20 mouse cellular contexts compared by ENCODE assay signal in genomic region chr3:62324708-62325107, GRCm38 (mm10). TPM values are rescaled to one million over a fixed set of nuclear protein-coding genes. Genes with fewer than 3 reads are reported as not detected.
DNase-seq lines count a peak whose midpoint lies in the region; ATAC-seq and TF ChIP-seq lines count a peak whose summit lies in the region.
"Had no signal": no experiment of that assay in that cellular context is flagged by ENCODE, and none has a peak within 500 bp of the region (broad histone marks: within the 10 kb centered on the region; RNA-seq: fewer than 3 reads in every experiment).

No protein-coding gene starts in this region.

- H3K27me3 ChIP-seq in forebrain, embryonic 16.5 days (replicated peaks; ENCODE audit: control insufficient read depth, insufficient read depth, low read length) = no peaks in the 10 kb centered on the region
- H3K27me3 ChIP-seq in forebrain, embryonic 10.5 days (ENCODE audit: poor library complexity, severe bottlenecking) = no peaks in the 10 kb centered on the region
- no peaks in the 10 kb centered on the region for H3K27me3 ChIP-seq in hindbrain, postnatal 0 days (ENCODE audit: insufficient read depth, low read length)
- no peaks in the 10 kb centered on the region for H3K27me3 ChIP-seq in hindbrain, embryonic 10.5 days (ENCODE audit: insufficient read depth, poor library complexity, severe bottlenecking)
- no peaks in the 10 kb centered on the region for H3K27me3 ChIP-seq in neural tube, embryonic 12.5 days (replicated peaks)
- H3K27me3 ChIP-seq in liver, postnatal 0 days (ENCODE audit: insufficient read depth, low read length) = no peaks in the 10 kb centered on the region
- H3K27me3 ChIP-seq: embryonic facial prominence, embryonic 13.5 days; forebrain, embryonic 13.5 days; heart, embryonic 12.5 days had no signal

- no peak overlapping the region for H3K27ac ChIP-seq in forebrain, embryonic 16.5 days (ENCODE audit: low read length)
- no peak overlapping the region for H3K27ac ChIP-seq in forebrain, embryonic 10.5 days
- no peak overlapping the region for H3K27ac ChIP-seq in hindbrain, postnatal 0 days
- no peak overlapping the region for H3K27ac ChIP-seq in hindbrain, embryonic 10.5 days
- no peak overlapping the region for H3K27ac ChIP-seq in neural tube, embryonic 12.5 days
- H3K27ac ChIP-seq in liver, postnatal 0 days (ENCODE audit: low read depth) = no peak overlapping the region
- H3K27ac ChIP-seq: embryonic facial prominence, embryonic 13.5 days; forebrain, embryonic 13.5 days; gastrocnemius, adult 2 months had no signal

- TF ChIP-seq EP300 in liver, postnatal 0 days (IDR thresholded peaks at IDR 0.05; ENCODE audit: low read depth) = no peak

- 60% methylated on average over 1 of the region's 1 CpGs for WGBS in forebrain, embryonic 16.5 days
- WGBS in forebrain, embryonic 10.5 days = 80% methylated on average over 1 of the region's 1 CpGs
- WGBS in hindbrain, postnatal 0 days = 10% methylated on average over 1 of the region's 1 CpGs
- WGBS in hindbrain, embryonic 10.5 days = 65% methylated on average over 1 of the region's 1 CpGs
- 58% methylated on average over 1 of the region's 1 CpGs for WGBS in neural tube, embryonic 12.5 days
- 40% methylated on average over 1 of the region's 1 CpGs for WGBS in liver, postnatal 0 days (ENCODE audit: insufficient replicate concordance)

- no peak overlapping the region for H3K4me2 ChIP-seq in forebrain, embryonic 16.5 days (ENCODE audit: low read length)
- H3K4me2 ChIP-seq in hindbrain, postnatal 0 days (ENCODE audit: low read depth, low read length) = no peak overlapping the region
- no peak overlapping the region for H3K4me2 ChIP-seq in neural tube, embryonic 12.5 days (replicated peaks)
- H3K4me2 ChIP-seq in liver, postnatal 0 days (ENCODE audit: low read depth, low read length) = no peak overlapping the region
- H3K4me2 ChIP-seq: embryonic facial prominence, embryonic 13.5 days; forebrain, embryonic 13.5 days; heart, embryonic 12.5 days had no signal

- DNase-seq in forebrain, embryonic 10.5 days (ENCODE audit: extremely low spot score, low spot score) = no peak
- DNase-seq in hindbrain, postnatal 0 days (ENCODE audit: low spot score) = peak; percentile 23
- DNase-seq in hindbrain, embryonic 10.5 days (ENCODE audit: low spot score) = no peak
- no peak for DNase-seq in neural tube, embryonic 10.5 days (ENCODE audit: extremely low spot score, low spot score)
- DNase-seq in liver, postnatal 0 days = no peak
- DNase-seq: adrenal gland, postnatal 10 days; B cell, adult 2 months; cerebellum, adult 11 months; cerebellum, adult 8-10 months; cerebellum, postnatal 25 days; gastrocnemius, adult 2 months; gastrocnemius, postnatal 25 days had no signal

- no peaks in the 10 kb centered on the region for H3K36me3 ChIP-seq in forebrain, embryonic 16.5 days (ENCODE audit: control insufficient read depth, insufficient read depth)
- H3K36me3 ChIP-seq in forebrain, embryonic 10.5 days (replicated peaks) = no peaks in the 10 kb centered on the region
- no peaks in the 10 kb centered on the region for H3K36me3 ChIP-seq in hindbrain, postnatal 0 days (ENCODE audit: insufficient read depth, low read length)
- H3K36me3 ChIP-seq in hindbrain, embryonic 10.5 days = no peaks in the 10 kb centered on the region
- no peaks in the 10 kb centered on the region for H3K36me3 ChIP-seq in neural tube, embryonic 12.5 days
- no peaks in the 10 kb centered on the region for H3K36me3 ChIP-seq in liver, postnatal 0 days (replicated peaks; ENCODE audit: insufficient read depth, low read length)
- H3K36me3 ChIP-seq: embryonic facial prominence, embryonic 13.5 days; G1E; heart, embryonic 12.5 days had no signal

- H3K4me3 ChIP-seq in forebrain, embryonic 16.5 days (replicated peaks; ENCODE audit: low read length) = no peak overlapping the region
- no peak overlapping the region for H3K4me3 ChIP-seq in forebrain, embryonic 10.5 days
- H3K4me3 ChIP-seq in hindbrain, postnatal 0 days (ENCODE audit: low read length) = no peak overlapping the region
- H3K4me3 ChIP-seq in hindbrain, embryonic 10.5 days = no peak overlapping the region
- no peak overlapping the region for H3K4me3 ChIP-seq in neural tube, embryonic 12.5 days
- no peak overlapping the region for H3K4me3 ChIP-seq in liver, postnatal 0 days (ENCODE audit: low read depth, low read length)
- H3K4me3 ChIP-seq: embryonic facial prominence, embryonic 13.5 days; forebrain, embryonic 13.5 days; gastrocnemius, adult 2 months; heart, embryonic 12.5 days had no signal

- H3K4me1 ChIP-seq in forebrain, embryonic 16.5 days (replicated peaks; ENCODE audit: control insufficient read depth, insufficient read depth, low read length) = no peaks in the 10 kb centered on the region
- H3K4me1 ChIP-seq in forebrain, embryonic 10.5 days = peaks cover 3% of the 10 kb centered on the region; the same call in 1 of the 2 replicates
- peaks cover 3% of the 10 kb centered on the region; the same call in 1 of the 2 replicates for H3K4me1 ChIP-seq in hindbrain, postnatal 0 days (ENCODE audit: insufficient read depth, low read length)
- H3K4me1 ChIP-seq in hindbrain, embryonic 10.5 days (replicated peaks) = no peaks in the 10 kb centered on the region
- no peaks in the 10 kb centered on the region for H3K4me1 ChIP-seq in neural tube, embryonic 12.5 days
- no peaks in the 10 kb centered on the region for H3K4me1 ChIP-seq in liver, postnatal 0 days (ENCODE audit: insufficient read depth)
- H3K4me1 ChIP-seq: embryonic facial prominence, embryonic 13.5 days; heart, embryonic 12.5 days had no signal

- no peak for TF ChIP-seq CTCF in hindbrain, postnatal 0 days (IDR thresholded peaks at IDR 0.05; ENCODE audit: low read depth)
- TF ChIP-seq CTCF in liver, postnatal 0 days (IDR thresholded peaks at IDR 0.05; ENCODE audit: low read depth) = no peak

- H3K9ac ChIP-seq in forebrain, embryonic 16.5 days (replicated peaks; ENCODE audit: low read depth, low read length) = no peak overlapping the region
- H3K9ac ChIP-seq in hindbrain, postnatal 0 days (replicated peaks; ENCODE audit: low read length) = no peak overlapping the region
- no peak overlapping the region for H3K9ac ChIP-seq in neural tube, embryonic 12.5 days
- H3K9ac ChIP-seq in liver, postnatal 0 days (replicated peaks) = no peak overlapping the region
- H3K9ac ChIP-seq: embryonic facial prominence, embryonic 13.5 days; forebrain, embryonic 13.5 days; heart, embryonic 12.5 days had no signal

- 0 out of 2 replicates have a peak, but pooled peaks have one; percentile 28 for ATAC-seq in forebrain, embryonic 16.5 days
- ATAC-seq in hindbrain, postnatal 0 days = peak; percentile 75
- peak; percentile 53; the same call in 1 of the 2 replicates for ATAC-seq in neural tube, embryonic 12.5 days (ENCODE audit: low FRiP score, low read depth)
- no peak for ATAC-seq in liver, postnatal 0 days
- ATAC-seq: CD4-positive, CD25-positive, alpha-beta regulatory T cell, adult 4 months; forebrain, embryonic 13.5 days had no signal

- no peaks in the 10 kb centered on the region for H3K9me3 ChIP-seq in forebrain, embryonic 16.5 days (ENCODE audit: control insufficient read depth, low read length)
- no peaks in the 10 kb centered on the region for H3K9me3 ChIP-seq in forebrain, embryonic 10.5 days
- no peaks in the 10 kb centered on the region for H3K9me3 ChIP-seq in hindbrain, postnatal 0 days (ENCODE audit: low read length)
- no peaks in the 10 kb centered on the region for H3K9me3 ChIP-seq in hindbrain, embryonic 10.5 days
- H3K9me3 ChIP-seq in neural tube, embryonic 12.5 days = no peaks in the 10 kb centered on the region
- no peaks in the 10 kb centered on the region for H3K9me3 ChIP-seq in liver, postnatal 0 days (ENCODE audit: low read length)
- H3K9me3 ChIP-seq: embryonic facial prominence, embryonic 13.5 days; forebrain, embryonic 13.5 days; G1E; heart, embryonic 12.5 days had no signal

RNA-seq across cellular contexts. Expression of gene Arhgef26, which starts 13.4 kb away (rescaled TPM):
- polyA plus RNA-seq in forebrain, embryonic 16.5 days (2015; fragmentation: Nextera tagmentation; extraction: Ambion mirVana) = 15.6 and 18.1 TPM in 2 replicates
- 6.9 and 7.5 TPM in 2 replicates for polyA plus RNA-seq in forebrain, embryonic 10.5 days (2016; fragmentation: Nextera tagmentation; extraction: Ambion mirVana)
- 31.3 TPM in 2 replicates for total RNA-seq in hindbrain, postnatal 0 days (2014; rRNA removed)
- polyA plus RNA-seq in hindbrain, postnatal 0 days (2015; fragmentation: Nextera tagmentation; extraction: Ambion mirVana) = 21.7 and 23.1 TPM in 2 replicates
- 8.8 and 10.9 TPM in 2 replicates for polyA plus RNA-seq in hindbrain, embryonic 10.5 days (2016; fragmentation: Nextera tagmentation; extraction: Ambion mirVana)
- polyA plus RNA-seq in neural tube, embryonic 12.5 days (2016; fragmentation: Nextera tagmentation; extraction: Ambion mirVana) = 15.2 and 15.7 TPM in 2 replicates
- polyA plus RNA-seq in liver, postnatal 0 days (2015; fragmentation: Nextera tagmentation; extraction: Ambion mirVana) = 1.5 and 2.7 TPM in 2 replicates
- total RNA-seq: granulocyte monocyte progenitor cell, adult 5-6 weeks had no signal
- polyA plus RNA-seq: G1E had no signal
